Mouse (Mus musculus) Muller cell, postnatal 12 days (primary cell): Measurements from ENCODE around the gene Nexn.
A peak's percentile ranks its signal among the peaks of the same experiment; 100 is the strongest.

Experiments used
- DNase-seq: peaks from one replicate; pipeline ENCODE4 v3.0.0-alpha.2; 2015; ENCODE audit errors: inconsistent ontology term

Nexn gene

GRCm38 (mm10) chr3:152238836-152239235 lies 27.3 kb downstream of the Nexn start:
- no peak for DNase-seq

DNA sequence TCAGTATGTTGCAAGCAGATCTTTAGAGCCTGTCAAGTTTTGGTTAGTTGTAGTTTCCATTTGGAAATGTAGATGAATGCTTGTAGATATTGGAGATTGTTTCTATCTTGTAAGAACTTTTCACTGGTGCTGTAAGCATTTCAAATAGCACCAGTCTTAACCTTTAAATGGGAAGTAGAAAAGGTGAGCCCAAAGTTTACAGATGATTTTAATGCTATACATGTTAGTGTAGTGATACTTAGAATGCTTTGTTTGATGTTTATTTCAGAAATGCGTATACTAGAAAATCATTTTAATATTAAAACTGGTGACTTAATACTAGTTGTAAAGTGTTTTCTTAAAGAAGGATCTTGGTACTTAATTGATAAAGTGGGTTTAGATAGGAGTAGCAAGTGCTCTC lies 30.3 kb downstream of the Nexn start:
- DNase-seq = no peak

GRCm38 (mm10) chr3:152235238-152235637 lies 30.9 kb downstream of the Nexn start:
- DNase-seq = no peak

- no peak for DNase-seq
Measured at GRCm38 (mm10) chr3:152231333-152232100, 34.6 kb downstream of the Nexn start.

- no peak for DNase-seq
Measured at GRCm38 (mm10) chr3:152229271-152229670, 36.9 kb downstream of the Nexn start.

DNA sequence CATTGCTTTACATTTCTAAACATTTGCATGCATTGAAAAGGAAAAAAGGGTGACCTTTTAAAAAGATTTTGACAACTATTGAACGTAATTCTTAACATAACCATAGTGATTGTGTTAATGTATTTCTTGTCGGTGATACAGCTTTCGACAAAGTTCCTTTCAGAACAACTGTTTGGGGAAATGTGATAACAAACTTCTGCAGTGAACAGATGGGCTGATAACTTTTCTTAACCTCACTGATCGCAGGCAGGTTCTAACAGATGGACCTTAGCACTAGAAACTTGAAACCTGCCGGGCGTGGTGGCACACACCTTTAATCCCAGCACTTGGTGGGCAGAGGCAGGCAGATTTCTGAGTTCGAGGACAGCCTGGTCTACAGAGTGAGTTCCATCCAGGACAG lies 37.3 kb downstream of the Nexn start:
- DNase-seq = no peak

DNA sequence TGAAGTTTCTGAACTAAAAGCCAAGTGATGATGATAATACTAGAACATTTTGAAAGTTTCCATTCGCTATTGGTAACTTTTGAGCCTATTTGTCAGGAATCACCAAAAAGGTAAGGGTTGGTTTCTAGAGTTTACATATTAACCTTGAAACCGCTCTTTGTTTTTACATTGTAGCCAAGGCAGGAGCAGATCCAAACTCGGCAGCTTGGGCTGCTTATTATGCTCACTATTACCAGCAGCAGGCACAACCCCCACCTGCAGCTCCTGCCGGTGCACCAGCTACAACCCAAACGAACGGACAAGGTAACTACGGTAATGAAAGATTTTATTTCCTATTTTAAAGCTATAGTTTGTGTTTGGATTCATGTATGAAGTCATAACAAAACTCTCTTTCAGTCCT lies 40.2 kb downstream of the Nexn start:
- no peak for DNase-seq

DNA sequence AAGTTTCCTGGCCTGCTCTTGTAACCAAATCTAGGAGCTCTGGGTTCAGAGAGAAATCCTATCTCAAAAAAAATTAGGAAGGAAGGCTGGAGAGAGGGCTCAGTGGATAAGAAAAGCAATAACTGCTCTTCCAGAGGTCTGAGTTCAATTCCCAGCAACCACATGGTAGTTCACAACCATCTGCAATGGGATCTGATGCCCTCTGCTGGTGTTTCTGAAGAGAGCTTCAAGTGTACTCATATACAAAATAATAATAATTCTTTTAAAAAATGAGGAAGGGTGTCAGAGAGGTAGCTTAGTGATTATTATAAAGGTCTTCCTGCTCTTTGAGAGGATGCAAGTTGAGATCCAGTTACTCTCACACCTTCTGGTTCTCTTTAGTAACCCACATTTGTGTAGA lies 41.2 kb downstream of the Nexn start:
- no peak for DNase-seq

DNA sequence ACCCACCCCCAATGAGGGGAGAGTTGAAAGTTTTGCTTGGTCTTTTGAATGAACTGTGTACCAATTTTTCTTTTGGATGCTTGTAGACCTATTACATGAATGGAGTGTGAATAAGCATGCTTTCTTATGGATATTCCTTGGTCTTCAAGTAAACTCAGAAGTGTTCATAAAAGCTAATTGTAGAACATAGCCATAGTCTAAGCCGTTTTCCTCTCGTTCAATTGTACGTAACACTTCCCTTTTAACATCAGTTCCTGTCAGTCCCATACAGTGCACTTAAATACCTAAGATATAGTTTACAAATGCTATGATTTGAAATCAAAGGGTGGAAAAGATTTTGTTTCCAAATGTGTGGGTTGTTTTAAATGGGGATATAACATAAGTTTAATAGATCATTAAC lies 52.7 kb downstream of the Nexn start:
- DNase-seq = no peak

DNA sequence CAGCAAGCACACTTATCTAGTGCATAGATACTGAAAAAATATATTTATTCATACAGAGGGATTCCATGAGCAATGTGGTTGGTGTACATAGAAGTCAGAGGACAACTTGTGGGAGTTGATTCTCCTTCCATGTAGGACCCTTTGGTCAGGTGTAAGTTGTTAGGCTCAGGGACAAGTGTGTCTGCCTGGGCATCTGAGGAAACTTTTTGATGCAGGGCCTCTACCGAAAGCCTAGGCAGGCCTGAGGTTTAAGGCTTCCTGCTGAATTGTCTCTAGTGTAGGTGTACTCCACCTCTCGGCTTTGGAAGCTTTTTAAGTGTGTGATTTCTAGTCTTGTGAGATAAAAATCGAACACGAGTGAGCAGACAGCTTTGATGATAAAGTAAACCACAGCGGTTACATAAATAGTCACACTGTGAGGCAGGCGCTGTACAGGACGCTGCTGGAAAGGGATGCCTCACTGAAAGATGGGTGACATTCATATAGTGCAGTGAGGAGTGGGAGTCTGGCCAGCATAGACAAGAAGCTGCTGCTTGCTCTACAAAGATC lies 54.3 kb downstream of the Nexn start:
- peak; percentile 7 for DNase-seq

DNA sequence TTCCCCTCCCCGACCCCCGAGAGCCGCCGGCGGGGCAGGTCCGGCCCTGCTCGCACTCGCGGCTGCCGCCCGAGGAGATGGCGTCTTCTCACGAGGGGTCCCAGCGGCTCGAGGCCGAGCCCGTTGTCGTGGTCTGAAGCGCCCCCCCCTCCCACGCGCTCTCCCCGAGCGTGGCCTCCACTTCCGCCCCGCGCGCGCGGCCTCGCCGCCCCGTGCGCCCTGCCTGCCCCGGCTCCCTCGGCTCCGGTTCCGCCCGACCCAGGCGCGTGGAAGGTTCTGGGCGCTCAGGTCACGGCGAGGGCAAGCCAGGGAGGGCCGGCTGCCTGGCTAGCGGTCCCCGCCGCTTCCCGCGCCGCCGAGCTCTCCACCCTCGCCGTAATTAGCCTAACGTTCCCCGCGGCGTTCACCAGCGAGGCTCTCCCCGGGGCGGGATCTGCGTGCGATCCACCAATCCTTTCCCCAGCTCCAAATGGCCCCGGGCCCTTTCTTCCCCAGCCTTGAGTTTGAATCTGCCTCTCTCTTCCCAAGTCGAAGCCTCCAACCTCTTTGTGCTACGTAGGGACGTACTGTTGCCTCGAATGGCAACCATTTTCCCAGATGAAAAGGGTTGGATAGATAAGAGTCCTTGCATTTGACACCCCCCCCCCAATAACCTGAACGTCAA lies 55.3 kb downstream of the Nexn start:
- DNase-seq = peak; percentile 86

DNA sequence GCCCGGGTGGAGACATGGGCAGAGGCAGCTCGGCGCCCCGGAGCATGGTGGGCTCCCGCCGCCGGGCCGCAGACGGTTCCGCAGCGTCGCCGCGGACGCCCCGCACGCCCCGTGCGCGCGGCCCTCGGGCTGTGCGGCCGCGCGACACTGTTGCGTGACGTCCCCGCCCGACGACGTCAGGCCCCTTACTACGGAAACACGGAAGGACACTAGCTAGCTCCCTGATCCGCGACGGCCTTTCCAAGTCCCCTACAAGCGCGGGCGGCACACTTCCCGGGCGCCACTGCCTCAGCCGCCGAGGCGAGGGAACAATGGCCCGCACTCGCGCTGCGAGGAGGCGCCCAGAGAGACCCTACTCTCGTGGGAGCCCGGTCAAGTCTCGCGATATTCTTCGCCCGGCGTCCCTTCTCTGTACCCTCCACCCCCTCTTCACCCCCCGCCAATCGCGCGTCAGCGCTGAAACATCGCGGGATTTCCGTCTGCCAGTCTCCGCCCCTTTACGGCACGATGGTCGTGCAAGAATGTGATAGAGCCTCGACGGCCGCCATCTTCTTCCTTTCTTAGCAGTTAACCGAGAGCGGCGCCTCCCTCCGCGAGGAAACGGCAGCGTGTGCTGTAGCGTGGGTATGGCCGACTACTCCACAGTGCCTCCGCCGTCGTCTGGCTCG lies 56.0 kb downstream of the Nexn start, which contains the start of the genes Dnajb4 and Fubp1:
Dnajb4 (minus strand) TSS at position 336 of the 668 bp plus-strand sequence.
Fubp1 (plus strand) TSS at position 456 of the 668 bp plus-strand sequence.
- peak; percentile 98 for DNase-seq

DNA sequence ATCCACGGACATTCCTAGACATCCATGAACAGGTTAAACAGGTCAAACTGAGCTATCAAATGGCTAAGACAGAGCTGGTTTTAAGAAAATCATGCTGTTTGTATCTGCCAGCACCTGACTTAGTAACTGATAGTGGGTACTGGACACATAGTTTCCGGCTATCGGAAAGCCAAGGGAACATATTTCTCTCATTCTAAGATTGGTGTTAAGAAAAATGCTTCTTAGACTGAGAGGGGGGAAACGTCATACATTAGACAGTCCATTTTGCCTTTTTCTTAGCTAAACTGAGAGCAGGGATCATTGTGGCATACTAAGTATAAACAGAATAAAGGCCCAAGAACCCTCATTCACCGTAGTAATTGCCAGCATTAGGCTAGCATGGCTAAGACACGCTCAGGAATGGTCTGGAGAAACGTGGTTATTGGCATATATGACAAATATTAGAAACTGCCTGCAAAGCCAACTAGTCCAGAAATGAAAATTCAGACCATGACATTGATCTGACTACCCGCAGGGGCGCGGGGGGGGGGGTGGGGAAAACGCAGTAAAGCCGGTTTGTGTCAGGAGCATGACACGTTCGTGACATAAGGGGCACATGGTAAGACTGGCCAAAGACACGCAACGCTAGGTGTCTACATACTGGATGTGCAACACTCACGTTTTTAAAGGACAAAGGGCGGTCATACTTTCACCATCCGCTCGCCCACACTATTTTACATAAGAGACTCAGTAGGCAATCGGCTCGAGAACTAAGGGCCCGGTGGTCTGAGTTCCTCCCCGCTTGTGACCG lies 56.8 kb downstream of the Nexn start:
- DNase-seq = peak; percentile 64

GRCm38 (mm10) chr3:152208096-152208885 lies 57.9 kb downstream of the Nexn start:
- DNase-seq = no peak

GRCm38 (mm10) chr3:152207156-152207555 lies 59.0 kb downstream of the Nexn start:
- DNase-seq = no peak

DNA sequence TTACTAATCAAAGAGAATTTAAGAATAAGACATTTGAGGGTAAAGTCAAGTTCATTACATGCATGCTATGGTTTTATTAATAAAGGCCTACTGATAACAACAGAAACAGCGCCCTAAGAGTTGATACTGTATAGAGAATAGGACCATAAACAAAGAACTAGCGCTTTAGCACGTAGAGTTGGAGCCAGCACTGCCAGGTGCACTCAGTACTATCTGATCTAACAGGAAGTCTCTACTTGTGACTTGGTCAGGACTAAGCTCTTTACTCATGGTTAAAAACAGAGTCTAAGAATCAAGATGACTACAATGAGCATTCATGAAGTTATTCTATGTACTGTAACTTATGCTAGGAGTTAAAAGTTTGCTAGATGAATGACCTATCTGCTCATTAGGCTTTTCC lies 61.6 kb downstream of the Nexn start:
- no peak for DNase-seq

DNA sequence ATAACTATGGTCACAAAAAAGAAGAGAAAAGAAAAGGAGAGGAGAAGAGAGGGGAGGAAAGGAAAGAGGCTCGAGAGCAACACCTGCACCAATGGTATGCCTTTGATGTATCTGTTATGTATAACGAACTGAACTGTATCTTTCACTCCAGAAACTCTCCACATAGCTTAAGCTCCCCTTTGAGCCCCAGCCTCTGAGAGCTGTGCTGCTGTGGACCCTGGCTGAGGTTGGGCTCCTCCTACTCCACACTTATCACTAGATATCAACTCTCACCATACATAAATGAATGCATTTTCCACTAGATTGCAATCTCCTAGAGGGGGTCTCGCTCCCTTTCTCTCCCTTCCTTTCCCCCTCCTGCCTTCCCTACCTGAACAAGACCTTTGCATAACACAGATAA lies 62.2 kb downstream of the Nexn start:
- DNase-seq = no peak

GRCm38 (mm10) chr3:152203411-152203810 lies 62.7 kb downstream of the Nexn start:
- no peak for DNase-seq

- DNase-seq = no peak
Measured at GRCm38 (mm10) chr3:152202942-152203341, 63.2 kb downstream of the Nexn start.

GRCm38 (mm10) chr3:152201651-152202050 lies 64.5 kb downstream of the Nexn start:
- no peak for DNase-seq

- no peak for DNase-seq
Measured at GRCm38 (mm10) chr3:152201181-152201580, 65.0 kb downstream of the Nexn start.
